Mouse (Mus musculus) thymus, postnatal 4 days (tissue): ENCODE data around the gene Fmo9.

Source experiments
- DNase-seq: peaks from one replicate; pipeline ENCODE4 v3.0.0; 2021

Gene Fmo9

GRCm38 (mm10) chr1:166681745-166682144 is at the start of gene Fmo9:
Fmo9 (minus strand) TSS chr1:166681845.
- DNase-seq = no peak

GRCm38 (mm10) chr1:166730886-166731285 is 49.2 kb upstream of the Fmo9 start:
- DNase-seq = no peak

- no peak for DNase-seq
Observed at GRCm38 (mm10) chr1:166730215-166730614, 48.6 kb upstream of the Fmo9 start.

- DNase-seq = no peak
Observed at GRCm38 (mm10) chr1:166710861-166711260, 29.2 kb upstream of the Fmo9 start.

- DNase-seq = no peak
Observed at GRCm38 (mm10) chr1:166702270-166702912, 20.7 kb upstream of the Fmo9 start.

GRCm38 (mm10) chr1:166669264-166669663 is 12.4 kb downstream of the Fmo9 start:
- no peak for DNase-seq

GRCm38 (mm10) chr1:166660800-166661199 is 20.8 kb downstream of the Fmo9 start:
- DNase-seq = no peak

GRCm38 (mm10) chr1:166647593-166647992 is 34.1 kb downstream of the Fmo9 start, which contains the start of gene Gm4847:
Gm4847 (minus strand) TSS chr1:166647693.
- no peak for DNase-seq
